Mouse (Mus musculus) E14TG2a.4 (cell line): ENCODE results near the gene Rsad2.

Source experiments
- CTCF ChIP-seq: conservative IDR thresholded peaks from 2 replicates; pipeline ENCODE4 v1.5.1; 2014; ENCODE audit warnings: low read length
- NANOG ChIP-seq: IDR thresholded peaks from 2 replicates; pipeline ENCODE4 v1.6.1; 2014; ENCODE audit warnings: borderline replicate concordance, low read length, mixed read lengths
- POU5F1 ChIP-seq: IDR thresholded peaks from 2 replicates; pipeline ENCODE4 v1.6.1; 2014; ENCODE audit warnings: low read length, borderline replicate concordance

GRCm38 (mm10) chr12:26408707-26409106, 47.5 kb downstream of the Rsad2 start:
- TF ChIP-seq CTCF (no peak), POU5F1 (no peak), NANOG (no peak)
